Mouse (Mus musculus): Measurements from ENCODE around the gene Cacna1a.

DNA sequence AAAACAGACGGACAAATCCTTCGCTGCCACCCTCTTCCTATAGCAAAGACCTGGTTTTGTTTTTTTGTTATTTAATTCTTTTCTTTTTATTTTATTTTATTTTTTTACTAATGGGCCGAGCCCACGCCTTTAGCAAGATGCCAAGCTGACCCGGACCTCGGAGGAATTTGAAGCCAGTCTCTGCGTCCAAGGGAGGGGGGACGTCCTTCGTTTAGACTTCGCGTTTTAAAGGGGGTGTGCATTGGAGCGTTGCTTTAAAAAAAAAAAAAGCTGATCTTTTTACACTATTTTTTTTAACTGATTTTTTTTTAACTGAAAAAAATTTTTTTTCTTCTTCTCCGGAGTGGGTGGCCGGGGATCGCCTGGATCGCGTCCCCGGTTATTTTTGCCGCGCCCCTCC, 26.7 kb downstream of the Cacna1a start:
- TF ChIP-seq CTCF (IDR thresholded peaks at IDR 0.05; ENCODE audit: control insufficient read depth, insufficient read depth, low read length) (no peak), POLR2A (IDR thresholded peaks at IDR 0.05; ENCODE audit: borderline replicate concordance, control insufficient read depth, low read depth, low read length) (no peak)
